Mouse (Mus musculus): ENCODE measurements around the gene Vars2. TPM values are rescaled to one million over a fixed set of nuclear protein-coding genes. Genes with fewer than 3 reads are reported as not detected.
A peak's percentile ranks its signal among the peaks of the same experiment; 100 is the strongest.

Vars2 gene
- polyA plus RNA-seq, 1 experiment from 2014 or later: 22.4 TPM

GRCm38 (mm10) chr17:35704621-35705464, 37.5 kb upstream of the Vars2 start, which contains the start of gene Ddr1:
Gene Ddr1 (minus strand): TSS chr17:35704621.
- peak within 1 kb of the TSS; percentile 41 for H3K9ac ChIP-seq
- 6% methylated on average over 19 of the region's 19 CpGs for WGBS
- H3K4me2 ChIP-seq: peak within 1 kb of the TSS; percentile 83
- peak within 1 kb of the TSS; percentile 32 for H3K4me3 ChIP-seq (ENCODE audit: low read depth, low read length)
- H3K27me3 ChIP-seq (ENCODE audit: insufficient read depth, low read length): no peaks in the 10 kb centered on the region; the same call in 1 of the 2 replicates
- peak within 1 kb of the TSS; percentile 95 for H3K27ac ChIP-seq (ENCODE audit: low read depth)
- TF ChIP-seq CTCF (IDR thresholded peaks at IDR 0.05; ENCODE audit: low read depth): no peak
- peak; percentile 32 for ATAC-seq (ENCODE audit: insufficient read depth)
- peaks cover 19% of the 10 kb centered on the region for H3K4me1 ChIP-seq (ENCODE audit: insufficient read depth)
- DNase-seq: peak; percentile 84
- no peaks in the 10 kb centered on the region for H3K36me3 ChIP-seq (ENCODE audit: insufficient read depth)
- no peaks in the 10 kb centered on the region for H3K9me3 ChIP-seq (ENCODE audit: low read depth, low read length)

GRCm38 (mm10) chr17:35703751-35704271, 36.4 kb upstream of the Vars2 start:
- Histone ChIP-seq H3K4me2 (peak overlapping the region; percentile 83), H3K9me3 (ENCODE audit: low read depth, low read length) (no peaks in the 10 kb centered on the region), H3K4me1 (ENCODE audit: insufficient read depth) (peaks cover 24% of the 10 kb centered on the region), H3K4me3 (ENCODE audit: low read depth, low read length) (peak overlapping the region; percentile 32), H3K36me3 (ENCODE audit: insufficient read depth) (0 out of 2 replicates have a peak, but pooled peaks cover 2% of the 10 kb centered on the region), H3K27ac (ENCODE audit: low read depth) (peak overlapping the region; percentile 95), H3K9ac (peak overlapping the region; percentile 41), H3K27me3 (ENCODE audit: insufficient read depth, low read length) (no peaks in the 10 kb centered on the region; the same call in 1 of the 2 replicates)
- WGBS: 6% methylated on average over 14 of the region's 14 CpGs
- peak; percentile 73 for DNase-seq
- no peak for TF ChIP-seq CTCF (IDR thresholded peaks at IDR 0.05; ENCODE audit: low read depth)
- ATAC-seq (ENCODE audit: insufficient read depth): peak; percentile 30

- H3K36me3 ChIP-seq (ENCODE audit: insufficient read depth): 0 out of 2 replicates have a peak, but pooled peaks cover 2% of the 10 kb centered on the region
- peaks cover 28% of the 10 kb centered on the region for H3K4me1 ChIP-seq (ENCODE audit: insufficient read depth)
- TF ChIP-seq CTCF (IDR thresholded peaks at IDR 0.05; ENCODE audit: low read depth): no peak
- DNase-seq (peak; percentile 11), ATAC-seq (ENCODE audit: insufficient read depth) (no peak)
- H3K27ac ChIP-seq (ENCODE audit: low read depth): peak overlapping the region; percentile 97; the same call in 1 of the 2 replicates
- WGBS: 7% methylated on average over 2 of the region's 2 CpGs
- peak overlapping the region; percentile 20; the same call in 1 of the 2 replicates for H3K4me3 ChIP-seq (ENCODE audit: low read depth, low read length)
- H3K9me3 ChIP-seq (ENCODE audit: low read depth, low read length): no peaks in the 10 kb centered on the region
- peak overlapping the region; percentile 83 for H3K4me2 ChIP-seq
- peak overlapping the region; percentile 26; the same call in 1 of the 2 replicates for H3K9ac ChIP-seq
- H3K27me3 ChIP-seq (ENCODE audit: insufficient read depth, low read length): no peaks in the 10 kb centered on the region; the same call in 1 of the 2 replicates
These were observed 35.7 kb upstream of the Vars2 start for GRCm38 (mm10) chr17:35703065-35703464.

- TF ChIP-seq CTCF (IDR thresholded peaks at IDR 0.05; ENCODE audit: low read depth): no peak
- 0 out of 2 replicates have a peak, but pooled peaks cover 2% of the 10 kb centered on the region for H3K36me3 ChIP-seq (ENCODE audit: insufficient read depth)
- peak overlapping the region; percentile 83 for H3K4me2 ChIP-seq
- DNase-seq: peak; percentile 25
- no peaks in the 10 kb centered on the region; the same call in 1 of the 2 replicates for H3K27me3 ChIP-seq (ENCODE audit: insufficient read depth, low read length)
- H3K4me1 ChIP-seq (ENCODE audit: insufficient read depth): peaks cover 32% of the 10 kb centered on the region
- 10% methylated on average over 4 of the region's 4 CpGs for WGBS
- no peak for ATAC-seq (ENCODE audit: insufficient read depth)
- H3K9me3 ChIP-seq (ENCODE audit: low read depth, low read length): no peaks in the 10 kb centered on the region
- H3K27ac ChIP-seq (ENCODE audit: low read depth): peak overlapping the region; percentile 97
- peak overlapping the region; percentile 75 for H3K9ac ChIP-seq
- peak overlapping the region; percentile 61 for H3K4me3 ChIP-seq (ENCODE audit: low read depth, low read length)
These were observed 35.2 kb upstream of the Vars2 start for GRCm38 (mm10) chr17:35702605-35703004.

GRCm38 (mm10) chr17:35701978-35702461, 34.6 kb upstream of the Vars2 start:
- H3K9ac ChIP-seq: peak overlapping the region; percentile 75
- no peak for TF ChIP-seq CTCF (IDR thresholded peaks at IDR 0.05; ENCODE audit: low read depth)
- peak overlapping the region; percentile 61 for H3K4me3 ChIP-seq (ENCODE audit: low read depth, low read length)
- peaks cover 37% of the 10 kb centered on the region for H3K4me1 ChIP-seq (ENCODE audit: insufficient read depth)
- DNase-seq (peak; percentile 79), ATAC-seq (ENCODE audit: insufficient read depth) (peak; percentile 15; the same call in 1 of the 2 replicates)
- peak overlapping the region; percentile 83 for H3K4me2 ChIP-seq
- H3K9me3 ChIP-seq (ENCODE audit: low read depth, low read length): no peaks in the 10 kb centered on the region
- WGBS: 5% methylated on average over 16 of the region's 16 CpGs
- peak overlapping the region; percentile 97 for H3K27ac ChIP-seq (ENCODE audit: low read depth)
- no peaks in the 10 kb centered on the region; the same call in 1 of the 2 replicates for H3K27me3 ChIP-seq (ENCODE audit: insufficient read depth, low read length)
- 0 out of 2 replicates have a peak, but pooled peaks cover 2% of the 10 kb centered on the region for H3K36me3 ChIP-seq (ENCODE audit: insufficient read depth)

GRCm38 (mm10) chr17:35701203-35701977, 34.0 kb upstream of the Vars2 start:
- no peaks in the 10 kb centered on the region for H3K9me3 ChIP-seq (ENCODE audit: low read depth, low read length)
- H3K4me3 ChIP-seq (ENCODE audit: low read depth, low read length): peak overlapping the region; percentile 61
- TF ChIP-seq CTCF (IDR thresholded peaks at IDR 0.05; ENCODE audit: low read depth): no peak
- H3K27ac ChIP-seq (ENCODE audit: low read depth): peak overlapping the region; percentile 97
- H3K4me1 ChIP-seq (ENCODE audit: insufficient read depth): peaks cover 39% of the 10 kb centered on the region
- H3K9ac ChIP-seq: peak overlapping the region; percentile 75
- WGBS: 3% methylated on average over 16 of the region's 16 CpGs
- H3K27me3 ChIP-seq (ENCODE audit: insufficient read depth, low read length): no peaks in the 10 kb centered on the region; the same call in 1 of the 2 replicates
- ATAC-seq (ENCODE audit: insufficient read depth): no peak
- H3K36me3 ChIP-seq (ENCODE audit: insufficient read depth): 0 out of 2 replicates have a peak, but pooled peaks cover 2% of the 10 kb centered on the region
- DNase-seq: peak; percentile 60
- peak overlapping the region; percentile 83 for H3K4me2 ChIP-seq
